Mouse (Mus musculus): Measurements from ENCODE around the gene Ruvbl2.
A peak's percentile ranks its signal among the peaks of the same experiment; 100 is the strongest.
"Not testable (repeated sequence)": the region's sequence is repeated elsewhere in the genome, so short reads cannot be mapped to it uniquely, and the experiment has no call there.

The Ruvbl2 gene

DNA sequence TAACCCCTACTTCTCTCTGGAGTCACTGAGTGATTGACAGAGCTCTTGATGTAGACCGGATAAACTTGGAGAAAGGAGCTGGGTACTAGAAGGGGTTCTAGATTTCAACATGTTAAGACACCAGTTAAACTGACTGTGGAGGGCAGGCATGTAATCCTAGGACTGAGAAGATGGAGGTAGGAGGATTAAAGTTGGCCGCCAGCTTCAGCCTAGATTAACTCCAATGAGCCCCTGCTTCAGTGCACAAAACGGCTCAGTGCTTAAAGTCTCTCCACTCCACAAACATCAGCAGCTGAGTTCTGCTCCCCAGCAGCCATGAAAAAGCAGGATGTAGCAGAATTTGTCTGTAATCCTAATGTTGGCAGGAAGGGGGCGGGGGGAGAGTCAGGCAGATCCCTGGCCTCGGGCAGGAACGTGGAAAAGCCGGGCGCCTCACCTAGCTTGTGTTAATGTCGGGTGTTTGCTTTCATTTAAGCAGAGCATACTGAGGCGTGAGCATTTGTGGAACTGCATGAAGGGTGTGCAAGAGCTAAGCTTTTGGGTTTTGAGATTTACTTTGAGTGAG lies 36.3 kb downstream of the Ruvbl2 start:
- DNase-seq (ENCODE audit: low spot score in 2 of 2) = no peak

GRCm38 (mm10) chr7:45396787-45397186 lies 41.1 kb downstream of the Ruvbl2 start:
- no peak for DNase-seq (ENCODE audit: low spot score in 2 of 2)

GRCm38 (mm10) chr7:45396337-45396775 lies 41.5 kb downstream of the Ruvbl2 start:
- not testable (repeated sequence) for DNase-seq (ENCODE audit: low spot score in 2 of 2)

GRCm38 (mm10) chr7:45395578-45396336 lies 42.1 kb downstream of the Ruvbl2 start, which contains the start of gene Snrnp70:
Gene Snrnp70 (minus strand): TSS chr7:45395742.
- peak; percentile 92 to 100 for DNase-seq (ENCODE audit: low spot score in 2 of 2)

- no peak for DNase-seq (ENCODE audit: low spot score in 2 of 2)
These were observed 42.8 kb downstream of the Ruvbl2 start for GRCm38 (mm10) chr7:45395129-45395541.

DNA sequence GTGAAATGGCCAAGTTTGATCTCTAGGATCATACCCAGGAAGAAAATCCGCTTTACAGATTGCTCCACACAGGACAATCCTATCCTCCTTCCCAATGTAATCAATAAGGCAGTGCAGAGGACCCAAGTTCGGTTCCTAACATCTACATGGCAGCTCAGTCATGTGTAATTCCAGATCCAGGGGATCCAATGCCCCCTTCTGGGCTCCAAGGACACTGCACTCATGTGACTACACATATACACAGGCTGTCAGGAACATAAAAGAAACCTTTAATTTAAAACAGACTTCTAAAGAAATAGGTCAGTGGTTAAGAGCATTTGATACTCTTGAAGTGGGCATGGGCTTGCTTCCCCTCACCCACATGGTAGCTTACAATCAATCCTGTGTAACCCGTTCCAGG lies 51.8 kb downstream of the Ruvbl2 start:
- no peak for DNase-seq (ENCODE audit: low spot score in 2 of 2)

DNA sequence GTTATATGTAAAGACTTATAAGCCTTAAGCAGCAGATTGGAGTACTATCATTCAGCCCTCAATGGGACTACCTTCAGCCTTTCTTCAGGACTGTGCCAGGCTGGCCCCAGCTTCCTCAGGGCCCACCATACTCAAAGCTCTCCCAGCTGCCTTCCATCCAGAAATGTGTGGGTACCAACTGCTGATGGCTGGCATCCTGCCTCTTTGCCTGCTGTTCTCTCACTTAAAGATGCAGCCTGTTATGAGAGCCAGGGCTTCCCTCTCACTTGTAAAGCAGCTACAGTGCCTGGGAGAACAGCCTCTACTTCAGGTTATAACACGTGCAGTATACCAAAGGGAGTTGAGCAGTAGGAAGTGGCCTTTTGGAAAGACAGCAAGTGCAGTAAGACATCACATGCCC lies 61.8 kb downstream of the Ruvbl2 start:
- DNase-seq (ENCODE audit: low spot score in 2 of 2) = no peak

DNA sequence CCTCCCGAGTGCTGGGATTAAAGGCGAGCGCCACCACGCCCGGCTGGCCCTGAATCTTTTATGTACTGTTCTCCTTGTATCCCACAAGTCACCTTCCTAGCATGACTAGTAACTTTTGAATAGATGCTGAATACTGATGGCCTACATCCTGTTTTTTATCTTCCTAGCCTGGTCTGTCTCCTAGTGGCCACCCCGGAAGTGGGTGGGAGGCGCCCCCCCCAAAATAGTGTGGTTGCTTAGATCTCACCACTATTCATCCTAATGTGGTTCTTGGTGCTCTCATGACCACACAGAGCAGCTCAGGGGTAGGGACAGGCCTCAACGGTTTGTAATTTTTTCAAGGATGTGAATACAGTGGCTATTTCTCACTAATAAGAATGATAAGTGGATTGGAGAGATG lies 63.3 kb downstream of the Ruvbl2 start:
- DNase-seq (ENCODE audit: low spot score in 2 of 2) = no peak

GRCm38 (mm10) chr7:45372371-45372770 lies 65.5 kb downstream of the Ruvbl2 start:
- no peak for DNase-seq (ENCODE audit: low spot score in 2 of 2)
